Mouse (Mus musculus): ENCODE data around the gene Gtf2a2. TPM values are rescaled to one million over a fixed set of nuclear protein-coding genes. Genes with fewer than 3 reads are reported as not detected.

The Gtf2a2 gene
- polyA plus RNA-seq, 1 experiment from 2014 or later, result 190 TPM

DNA sequence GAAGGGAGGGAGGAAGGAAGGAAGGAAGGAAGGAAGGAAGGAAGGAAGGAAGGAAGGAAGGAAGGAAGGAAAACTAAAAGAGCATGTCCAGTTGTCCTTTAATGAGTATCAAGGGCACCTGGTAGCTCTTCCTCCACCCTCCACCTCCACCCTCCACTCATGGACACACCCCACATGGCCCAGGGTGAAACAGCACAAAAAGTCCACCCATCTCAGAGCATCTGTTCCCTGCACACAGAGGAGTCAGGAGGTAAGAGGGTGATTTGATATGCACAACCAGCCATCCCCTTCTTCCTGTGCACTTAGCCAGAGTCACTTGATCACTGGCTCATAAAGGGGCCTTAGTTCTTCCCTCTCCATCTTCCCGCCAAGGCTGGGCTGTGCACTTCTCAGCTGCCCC, 30.6 kb downstream of the Gtf2a2 start:
- peaks cover 4% of the 10 kb centered on the region for H3K4me1 ChIP-seq
- no peaks in the 10 kb centered on the region for H3K27me3 ChIP-seq
- no peak overlapping the region for H3K4me3 ChIP-seq
- H3K4me2 ChIP-seq (replicated peaks), result no peak overlapping the region
- no peaks in the 10 kb centered on the region for H3K9me3 ChIP-seq
- ATAC-seq (ENCODE audit: insufficient number of reproducible peaks, insufficient read depth, low FRiP score, low TSS enrichment), result no peak
- 67% methylated on average over 1 of the region's 1 CpGs for WGBS
- H3K9ac ChIP-seq, result no peak overlapping the region
- H3K27ac ChIP-seq, result no peak overlapping the region
- H3K36me3 ChIP-seq, result no peaks in the 10 kb centered on the region

DNA sequence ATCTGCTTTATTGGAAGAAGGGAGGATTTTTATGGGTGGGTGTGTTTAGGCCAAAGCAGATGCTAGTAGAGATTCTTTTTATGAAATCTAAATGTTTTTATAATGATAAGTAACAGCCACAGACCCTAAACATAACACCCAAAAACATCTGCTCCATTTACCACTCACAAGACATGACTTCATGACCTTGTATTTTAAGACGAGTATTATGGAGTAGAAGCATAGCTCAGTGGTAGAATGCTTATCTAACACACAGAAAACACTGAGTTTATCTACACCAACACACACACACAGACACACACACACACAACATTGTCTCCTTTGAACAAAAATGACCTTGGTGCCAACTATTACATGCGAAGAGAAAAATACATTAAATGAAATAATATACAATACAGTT, 32.5 kb downstream of the Gtf2a2 start:
- Histone ChIP-seq H3K4me2 (replicated peaks) (no peak overlapping the region), H3K9ac (no peak overlapping the region), H3K36me3 (no peaks in the 10 kb centered on the region), H3K4me3 (no peak overlapping the region), H3K27ac (no peak overlapping the region), H3K27me3 (no peaks in the 10 kb centered on the region), H3K9me3 (no peaks in the 10 kb centered on the region), H3K4me1 (peaks cover 22% of the 10 kb centered on the region)
- 82% methylated on average over 2 of the region's 2 CpGs for WGBS
- no peak for ATAC-seq (ENCODE audit: insufficient number of reproducible peaks, insufficient read depth, low FRiP score, low TSS enrichment)

DNA sequence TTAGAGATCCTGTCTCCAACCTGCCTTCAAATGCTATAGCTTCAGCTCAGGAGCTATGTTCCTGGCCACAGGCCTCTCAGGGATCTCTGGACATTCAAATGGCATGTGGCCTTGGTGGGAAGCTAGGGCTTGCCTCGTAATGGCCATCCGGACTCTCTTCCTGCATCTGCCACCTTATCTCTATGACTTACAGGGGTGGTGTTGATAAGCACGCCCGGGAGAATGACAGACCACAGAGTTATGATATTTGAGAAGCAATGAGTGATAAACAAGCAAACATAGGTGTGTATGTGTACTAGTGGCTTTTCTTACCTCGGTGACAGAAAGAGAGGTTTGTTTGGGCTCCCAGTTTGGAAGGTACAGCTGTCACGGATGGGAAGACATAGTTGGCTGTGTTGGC, 33.9 kb downstream of the Gtf2a2 start:
- Histone ChIP-seq H3K27ac (no peak overlapping the region), H3K9me3 (no peaks in the 10 kb centered on the region), H3K4me1 (peaks cover 22% of the 10 kb centered on the region), H3K9ac (no peak overlapping the region), H3K36me3 (no peaks in the 10 kb centered on the region), H3K4me3 (no peak overlapping the region), H3K4me2 (replicated peaks) (no peak overlapping the region), H3K27me3 (no peaks in the 10 kb centered on the region)
- WGBS, result 87% methylated on average over 6 of the region's 6 CpGs
- no peak for ATAC-seq (ENCODE audit: insufficient number of reproducible peaks, insufficient read depth, low FRiP score, low TSS enrichment)

DNA sequence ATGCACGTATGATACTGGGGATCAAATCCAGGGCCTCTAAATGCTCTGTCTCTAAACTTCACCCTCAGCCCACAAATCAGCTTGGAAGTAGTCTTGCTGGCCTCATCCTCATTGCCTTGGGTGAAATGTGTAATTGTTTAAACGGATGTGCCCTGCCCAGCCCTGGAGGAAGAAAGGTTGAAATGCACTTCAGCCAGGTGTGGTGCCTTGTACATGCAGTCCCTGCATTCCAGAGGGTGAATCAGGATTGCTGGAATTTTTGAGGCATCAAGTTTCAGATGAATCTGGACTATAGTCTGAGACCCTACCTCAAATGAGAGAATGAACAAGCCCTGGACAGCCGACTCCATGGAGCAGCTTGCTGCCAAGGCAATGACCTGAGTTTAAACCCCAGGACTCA, 35.5 kb downstream of the Gtf2a2 start:
- H3K4me3 ChIP-seq, result no peak overlapping the region
- H3K4me2 ChIP-seq (replicated peaks), result no peak overlapping the region
- 41% methylated on average over 3 of the region's 3 CpGs for WGBS
- ATAC-seq (ENCODE audit: insufficient number of reproducible peaks, insufficient read depth, low FRiP score, low TSS enrichment), result no peak
- no peaks in the 10 kb centered on the region for H3K36me3 ChIP-seq
- no peak overlapping the region for H3K9ac ChIP-seq
- peaks cover 22% of the 10 kb centered on the region for H3K4me1 ChIP-seq
- no peaks in the 10 kb centered on the region for H3K27me3 ChIP-seq
- H3K27ac ChIP-seq, result peak overlapping the region; percentile 47
- H3K9me3 ChIP-seq, result no peaks in the 10 kb centered on the region

DNA sequence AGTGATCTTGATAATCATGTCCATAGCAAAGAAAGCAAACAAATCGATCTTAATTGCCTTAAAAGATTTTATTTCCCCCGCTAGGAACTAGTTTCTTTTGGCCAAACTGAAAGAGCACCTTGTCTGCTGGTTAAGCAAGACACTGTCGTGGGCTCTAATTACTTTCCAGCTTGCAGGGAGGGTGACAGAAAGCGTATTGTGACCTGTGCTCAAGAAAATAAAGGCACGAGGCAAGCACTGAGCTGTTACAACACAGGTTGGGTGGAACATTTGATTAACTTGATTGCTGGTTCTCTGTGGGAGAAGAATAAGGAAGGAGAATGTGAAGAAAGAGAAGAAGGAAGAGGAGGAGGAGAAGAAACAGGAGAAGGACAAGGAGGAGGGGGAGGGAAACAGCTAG, 35.9 kb downstream of the Gtf2a2 start:
- 22% methylated on average over 5 of the region's 5 CpGs for WGBS
- Histone ChIP-seq H3K27me3 (no peaks in the 10 kb centered on the region), H3K36me3 (no peaks in the 10 kb centered on the region), H3K4me1 (peaks cover 22% of the 10 kb centered on the region), H3K27ac (peak overlapping the region; percentile 38; the same call in 1 of the 2 replicates), H3K4me3 (no peak overlapping the region), H3K4me2 (replicated peaks) (no peak overlapping the region), H3K9me3 (no peaks in the 10 kb centered on the region), H3K9ac (no peak overlapping the region)
- ATAC-seq (ENCODE audit: insufficient number of reproducible peaks, insufficient read depth, low FRiP score, low TSS enrichment), result no peak

DNA sequence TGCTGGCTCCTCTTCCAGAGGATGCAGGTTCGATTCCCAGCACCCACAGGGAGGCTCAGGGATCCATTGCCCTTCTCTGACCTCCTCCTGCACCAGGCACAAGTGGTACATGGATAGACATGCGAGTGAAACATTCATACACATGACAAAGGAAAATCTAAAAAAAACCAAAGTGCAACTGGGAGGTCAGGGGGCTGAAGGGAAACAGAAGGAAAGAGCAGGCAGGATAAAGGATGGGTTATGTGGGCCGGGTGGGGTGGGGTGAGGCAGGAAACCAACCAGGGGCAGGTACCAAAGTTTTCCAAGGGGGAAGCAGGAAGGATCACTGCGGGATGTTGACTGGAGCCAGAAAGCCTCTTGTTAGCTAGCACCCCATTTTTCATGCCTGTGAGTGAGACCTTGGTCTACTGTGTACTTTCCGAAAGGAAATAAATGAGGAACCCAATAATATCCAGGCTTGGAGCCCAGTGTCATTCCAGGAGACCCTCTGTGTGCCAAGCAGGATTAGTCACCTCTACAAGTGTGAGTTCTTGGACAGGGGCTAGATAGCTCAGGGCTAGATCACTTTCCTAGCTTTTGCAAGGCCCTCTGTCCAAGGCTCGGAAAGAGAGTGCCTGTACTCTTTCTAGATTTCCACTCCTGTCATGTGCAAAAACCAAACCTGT, 36.5 kb downstream of the Gtf2a2 start:
- Histone ChIP-seq H3K27ac (peak overlapping the region; percentile 38; the same call in 1 of the 2 replicates), H3K4me3 (no peak overlapping the region), H3K4me1 (peaks cover 22% of the 10 kb centered on the region), H3K4me2 (replicated peaks) (no peak overlapping the region), H3K9me3 (no peaks in the 10 kb centered on the region), H3K27me3 (no peaks in the 10 kb centered on the region), H3K36me3 (no peaks in the 10 kb centered on the region), H3K9ac (no peak overlapping the region)
- WGBS, result 50% methylated on average over 6 of the region's 6 CpGs
- no peak for ATAC-seq (ENCODE audit: insufficient number of reproducible peaks, insufficient read depth, low FRiP score, low TSS enrichment)

DNA sequence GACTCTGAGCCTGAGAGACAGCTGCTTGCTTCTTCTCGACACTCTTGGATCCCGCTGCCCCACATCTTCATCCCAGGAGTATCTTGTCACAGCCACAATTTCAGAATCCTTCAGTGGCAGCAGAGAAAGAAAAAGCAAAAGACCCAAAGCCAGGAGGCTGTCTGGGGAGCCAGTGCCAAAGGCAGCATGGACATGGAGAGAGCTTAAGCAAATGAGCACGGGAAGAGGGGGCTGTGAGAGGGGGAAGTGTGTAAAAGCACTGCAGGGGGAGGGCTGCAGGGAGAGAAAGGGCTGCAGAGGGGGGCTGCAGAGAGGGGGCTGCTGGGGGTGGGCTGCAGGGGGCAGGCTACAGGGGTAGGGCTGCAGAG, 37.0 kb downstream of the Gtf2a2 start:
- Histone ChIP-seq H3K27me3 (no peaks in the 10 kb centered on the region), H3K4me2 (replicated peaks) (0 out of 2 replicates have a peak overlapping the region, but pooled peaks have one; percentile 21), H3K4me3 (no peak overlapping the region), H3K27ac (peak overlapping the region; percentile 3; the same call in 1 of the 2 replicates), H3K4me1 (peaks cover 22% of the 10 kb centered on the region), H3K9me3 (no peaks in the 10 kb centered on the region), H3K9ac (no peak overlapping the region), H3K36me3 (no peaks in the 10 kb centered on the region)
- 23% methylated on average over 3 of the region's 3 CpGs for WGBS
- ATAC-seq (ENCODE audit: insufficient number of reproducible peaks, insufficient read depth, low FRiP score, low TSS enrichment), result no peak

DNA sequence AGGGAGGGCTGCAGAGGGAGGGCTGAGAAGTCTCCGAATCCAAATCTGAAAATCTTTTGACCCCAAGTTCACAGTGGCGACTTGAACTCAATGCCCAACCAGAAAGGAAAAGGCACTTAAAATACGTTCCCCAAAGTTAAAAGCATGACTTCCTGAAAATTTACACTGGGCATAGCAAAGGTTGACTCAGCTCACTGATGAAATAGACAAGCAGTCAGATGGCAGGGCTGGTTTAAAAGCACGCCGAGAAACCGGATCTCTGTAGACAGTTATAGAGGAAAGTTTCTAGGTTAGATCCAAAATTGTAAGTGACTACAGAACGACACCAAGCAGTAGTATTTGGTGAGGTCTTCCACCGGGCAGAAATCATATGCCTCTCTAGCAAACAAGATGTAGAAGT, 37.5 kb downstream of the Gtf2a2 start:
- Histone ChIP-seq H3K27me3 (no peaks in the 10 kb centered on the region), H3K4me2 (replicated peaks) (0 out of 2 replicates have a peak overlapping the region, but pooled peaks have one; percentile 21), H3K4me3 (no peak overlapping the region), H3K4me1 (peaks cover 22% of the 10 kb centered on the region), H3K36me3 (no peaks in the 10 kb centered on the region), H3K9me3 (no peaks in the 10 kb centered on the region), H3K9ac (no peak overlapping the region), H3K27ac (no peak overlapping the region; the same call in 1 of the 2 replicates)
- no peak for ATAC-seq (ENCODE audit: insufficient number of reproducible peaks, insufficient read depth, low FRiP score, low TSS enrichment)
- 27% methylated on average over 8 of the region's 8 CpGs for WGBS

DNA sequence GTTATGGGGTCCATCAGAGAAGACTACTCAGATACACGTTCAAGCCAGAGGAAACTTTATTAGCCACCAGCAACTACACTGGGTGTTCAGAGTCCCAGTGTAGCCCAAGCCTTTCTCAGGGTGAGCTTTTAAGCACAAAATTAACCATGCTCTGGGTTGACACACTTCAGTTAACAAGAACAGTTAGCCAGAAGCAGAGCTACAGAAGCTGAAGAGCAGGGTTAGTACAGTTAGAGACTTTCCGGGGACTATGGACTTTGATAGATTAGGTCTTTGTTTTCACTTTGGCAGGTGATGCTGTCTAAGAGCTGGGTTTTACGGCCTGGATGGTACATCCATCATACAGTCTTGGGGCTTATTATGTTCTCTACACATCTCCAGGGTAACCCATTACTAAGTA, 40.4 kb downstream of the Gtf2a2 start:
- 81% methylated on average over 3 of the region's 3 CpGs for WGBS
- no peak for ATAC-seq (ENCODE audit: insufficient number of reproducible peaks, insufficient read depth, low FRiP score, low TSS enrichment)
- no peak overlapping the region for H3K27ac ChIP-seq
- H3K27me3 ChIP-seq, result no peaks in the 10 kb centered on the region
- H3K36me3 ChIP-seq, result no peaks in the 10 kb centered on the region
- peaks cover 20% of the 10 kb centered on the region for H3K4me1 ChIP-seq
- H3K9me3 ChIP-seq, result no peaks in the 10 kb centered on the region
- H3K4me3 ChIP-seq, result no peak overlapping the region
- no peak overlapping the region for H3K4me2 ChIP-seq (replicated peaks)
- H3K9ac ChIP-seq, result no peak overlapping the region

DNA sequence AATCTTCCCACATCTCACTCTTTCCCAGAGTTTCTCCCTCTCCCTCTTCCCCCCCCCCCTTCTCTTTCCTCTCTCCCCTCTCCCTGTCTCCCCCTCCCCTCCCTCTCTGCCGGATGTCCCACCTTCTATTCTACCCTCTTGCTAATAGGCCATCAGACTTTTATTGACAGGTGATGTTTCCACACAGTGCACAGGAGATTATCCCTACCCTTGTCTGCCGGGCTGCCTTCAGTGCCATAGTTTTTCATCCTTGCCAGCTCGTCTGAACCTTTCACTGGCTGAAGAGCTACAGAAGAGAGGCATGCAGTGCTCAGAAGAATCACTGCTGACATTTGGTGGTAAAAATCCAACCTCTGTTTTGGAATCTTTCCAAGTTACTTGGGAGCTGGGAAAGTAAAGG, 41.1 kb downstream of the Gtf2a2 start:
- H3K27ac ChIP-seq, result no peak overlapping the region
- H3K4me2 ChIP-seq (replicated peaks), result no peak overlapping the region
- H3K9ac ChIP-seq, result no peak overlapping the region
- peaks cover 13% of the 10 kb centered on the region for H3K4me1 ChIP-seq
- ATAC-seq (ENCODE audit: insufficient number of reproducible peaks, insufficient read depth, low FRiP score, low TSS enrichment), result no peak
- H3K27me3 ChIP-seq, result no peaks in the 10 kb centered on the region
- H3K36me3 ChIP-seq, result no peaks in the 10 kb centered on the region
- H3K4me3 ChIP-seq, result no peak overlapping the region
- no peaks in the 10 kb centered on the region for H3K9me3 ChIP-seq
- 52% methylated on average over 3 of the region's 3 CpGs for WGBS

DNA sequence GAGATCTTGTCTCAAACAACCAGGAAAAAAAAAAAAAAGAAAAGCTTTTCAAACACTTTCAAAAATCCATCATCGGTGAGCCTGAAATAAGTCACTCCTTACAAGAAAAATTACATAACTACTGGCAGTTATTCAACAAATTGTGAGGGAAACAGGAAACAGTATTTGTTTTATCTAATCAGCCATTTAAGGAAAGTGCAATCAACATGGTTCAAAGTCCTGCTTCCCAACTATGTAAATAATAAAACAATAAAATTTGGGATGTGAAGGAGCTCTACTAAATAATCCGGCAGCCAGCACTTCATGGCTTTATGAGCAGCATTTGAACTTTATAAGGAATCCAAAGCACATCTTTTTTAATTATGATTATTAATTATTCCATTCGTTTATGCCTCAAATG, 49.7 kb downstream of the Gtf2a2 start:
- H3K4me1 ChIP-seq, result no peaks in the 10 kb centered on the region
- ATAC-seq (ENCODE audit: insufficient number of reproducible peaks, insufficient read depth, low FRiP score, low TSS enrichment), result no peak
- no peak overlapping the region for H3K4me3 ChIP-seq
- no peaks in the 10 kb centered on the region for H3K27me3 ChIP-seq
- no peak overlapping the region for H3K4me2 ChIP-seq (replicated peaks)
- H3K36me3 ChIP-seq, result no peaks in the 10 kb centered on the region
- WGBS, result 88% methylated on average over 3 of the region's 3 CpGs
- no peaks in the 10 kb centered on the region for H3K9me3 ChIP-seq
- no peak overlapping the region for H3K9ac ChIP-seq
- H3K27ac ChIP-seq, result no peak overlapping the region

DNA sequence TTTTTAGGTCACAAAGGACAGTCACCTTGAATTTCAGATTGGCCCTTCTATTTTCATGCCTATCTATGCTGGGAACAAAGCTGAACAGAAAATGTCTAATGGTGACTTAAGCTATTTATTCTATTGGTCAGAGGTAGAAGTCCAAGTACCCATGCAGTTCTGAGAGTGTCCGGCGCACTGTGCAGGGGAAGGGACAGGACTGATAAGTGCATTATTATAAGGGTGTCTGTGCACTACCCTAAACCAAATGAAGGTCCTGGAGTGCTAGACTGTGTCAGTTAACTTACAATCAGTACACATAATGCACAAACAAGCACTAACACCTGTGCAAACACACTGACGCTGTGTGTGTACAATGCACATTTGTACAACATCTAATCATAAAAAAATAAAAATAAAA, 55.1 kb downstream of the Gtf2a2 start:
- 90% methylated on average over 3 of the region's 3 CpGs for whole genome bisulfite sequencing
- ATAC-seq (ENCODE audit: insufficient number of reproducible peaks, insufficient read depth, low FRiP score, low TSS enrichment), result no peak

More for the DNA sequence above, 55.1 kb downstream of the Gtf2a2 start:
- Histone ChIP-seq H3K9ac (no peak overlapping the region), H3K27ac (no peak overlapping the region), H3K4me1 (no peaks in the 10 kb centered on the region), H3K27me3 (no peaks in the 10 kb centered on the region), H3K36me3 (no peaks in the 10 kb centered on the region), H3K4me2 (replicated peaks) (no peak overlapping the region), H3K9me3 (no peaks in the 10 kb centered on the region), H3K4me3 (no peak overlapping the region)

Data from embryonic facial prominence, embryonic 12.5 days (tissue).